Mouse (Mus musculus) kidney, adult 18-20 months (tissue): ENCODE results near the gene Cnn2.
"Not testable (repeated sequence)": the region's sequence is repeated elsewhere in the genome, so short reads cannot be mapped to it uniquely, and the experiment has no call there.

Experiments
- DNase-seq: peaks from one replicate; pipeline ENCODE4 v3.0.0; 2021

Gene Cnn2

GRCm38 (mm10) chr10:80045364-80045763 lies 57.0 kb downstream of the Cnn2 start:
- not testable (repeated sequence) for DNase-seq
